Mouse (Mus musculus) CH12.LX (cell line): ENCODE results near the gene Gm45337. TPM values are rescaled to one million over a fixed set of nuclear protein-coding genes. Genes with fewer than 3 reads are reported as not detected.

Experiments used
- DNase-seq: peaks from one replicate; pipeline ENCODE4 v3.0.0-alpha.2; 2013; ENCODE audit errors: extremely low read depth
- H3K27ac ChIP-seq: 2 replicates; pipeline ENCODE4 v1.5.1; 2012; ENCODE audit warnings: low read depth, mild to moderate bottlenecking, control low read depth, moderate library complexity; ENCODE audit not compliant: insufficient read depth
- H3K27me3 ChIP-seq: replicated peaks from 2 replicates; pipeline ENCODE3; 2012; ENCODE audit warnings: inconsistent platforms
- H3K36me3 ChIP-seq, 2 experiments: replicated peaks in 1 of 2; 2 replicates each; pipeline versions ENCODE3 to v1.6.1; 2012; ENCODE audit warnings: inconsistent platforms in 1 of 2, low read length in 1 of 2, mild to moderate bottlenecking in 1 of 2, mixed read lengths in 1 of 2, moderate library complexity in 1 of 2; ENCODE audit not compliant: control insufficient read depth in 1 of 2, insufficient read depth in 1 of 2
- H3K4me1 ChIP-seq, 2 experiments: 2 replicates each; pipeline ENCODE4 v1.6.1; 2012; ENCODE audit warnings: inconsistent platforms in 1 of 2, moderate library complexity in 1 of 2; ENCODE audit not compliant: insufficient read depth in 2 of 2, control insufficient read depth in 1 of 2
- H3K4me2 ChIP-seq: 2 replicates; pipeline ENCODE4 v1.6.1; 2012; ENCODE audit warnings: low read depth, mild to moderate bottlenecking, control low read depth; ENCODE audit not compliant: poor library complexity, insufficient read depth, severe bottlenecking
- H3K4me3 ChIP-seq, 3 experiments: fragments of 150-350 bp in 1 of 3; sonication (generic) in 1 of 3; replicated peaks in 1 of 3; 2 replicates each; pipeline versions ENCODE3 to v1.5.1; 2011 to 2012; ENCODE audit warnings: low read depth in 2 of 3, low read length in 2 of 3, mild to moderate bottlenecking in 2 of 3, moderate library complexity in 2 of 3, control low read depth in 1 of 3, improper control_type of control experiment in 1 of 3, inconsistent platforms in 1 of 3, mixed read lengths in 1 of 3; ENCODE audit not compliant: poor library complexity in 1 of 3
- H3K79me2 ChIP-seq: replicated peaks from 2 replicates; pipeline ENCODE4 v1.6.1; 2012; ENCODE audit warnings: mild to moderate bottlenecking, moderate library complexity; ENCODE audit not compliant: control insufficient read depth, poor library complexity, insufficient read depth, severe bottlenecking; ENCODE audit errors: extremely low read depth
- H3K9ac ChIP-seq: 2 replicates; pipeline ENCODE4 v1.6.1; 2012; ENCODE audit warnings: low read depth, mild to moderate bottlenecking, control low read depth, moderate library complexity; ENCODE audit not compliant: insufficient read depth
- H3K9me3 ChIP-seq: replicated peaks from 2 replicates; pipeline ENCODE3; 2012; ENCODE audit warnings: low read length, inconsistent platforms, mixed read lengths
- CTCF ChIP-seq, 2 experiments: IDR thresholded peaks in 1 of 2; conservative IDR thresholded peaks in 1 of 2; 2 replicates each; pipeline ENCODE4 v1.5.1; 2011 to 2012; ENCODE audit warnings: low read depth in 2 of 2, low read length in 2 of 2, improper control_type of control experiment in 1 of 2, inconsistent platforms in 1 of 2, mild to moderate bottlenecking in 1 of 2, moderate library complexity in 1 of 2
- ELF1 ChIP-seq: IDR thresholded peaks from 2 replicates; pipeline ENCODE4 v1.6.1; 2014; ENCODE audit warnings: low read depth, mild to moderate bottlenecking, inconsistent platforms, low read length, improper control_type of control experiment
- EP300 ChIP-seq: IDR thresholded peaks from 2 replicates; pipeline ENCODE4 v1.6.1; 2011; ENCODE audit warnings: low read length, improper control_type of control experiment
- ETS1 ChIP-seq: conservative IDR thresholded peaks from 2 replicates; pipeline ENCODE4 v1.6.1; 2012; ENCODE audit warnings: low read depth, mild to moderate bottlenecking, inconsistent platforms, low read length, improper control_type of control experiment, moderate library complexity
- GABPA ChIP-seq: IDR thresholded peaks from 2 replicates; pipeline ENCODE4 v1.6.1; 2012; ENCODE audit warnings: low read depth, low read length, improper control_type of control experiment, inconsistent platforms; ENCODE audit not compliant: insufficient replicate concordance
- HCFC1 ChIP-seq: IDR thresholded peaks from 2 replicates; pipeline ENCODE4 v1.6.1; 2012; ENCODE audit warnings: low read depth, mild to moderate bottlenecking, inconsistent platforms, low read length, improper control_type of control experiment
- JUN ChIP-seq: IDR thresholded peaks from 2 replicates; pipeline ENCODE4 v1.6.1; 2011; ENCODE audit warnings: low read depth, mild to moderate bottlenecking, low read length, improper control_type of control experiment, moderate library complexity; ENCODE audit not compliant: insufficient read depth
- JUND ChIP-seq: conservative IDR thresholded peaks from 2 replicates; pipeline ENCODE4 v1.6.1; 2011; ENCODE audit warnings: low read depth, low read length, improper control_type of control experiment
- KAT2A ChIP-seq: IDR thresholded peaks from 2 replicates; pipeline ENCODE4 v1.6.1; 2012; ENCODE audit warnings: low read length, improper control_type of control experiment, inconsistent platforms; ENCODE audit not compliant: insufficient replicate concordance
- MAZ ChIP-seq: IDR thresholded peaks from 2 replicates; pipeline ENCODE4 v1.6.1; 2012; ENCODE audit warnings: low read depth, mild to moderate bottlenecking, inconsistent platforms, low read length, improper control_type of control experiment, moderate library complexity
- MEF2A ChIP-seq: IDR thresholded peaks from 2 replicates; pipeline ENCODE4 v1.6.1; 2014; ENCODE audit warnings: low read depth, mild to moderate bottlenecking, inconsistent platforms, low read length, improper control_type of control experiment, borderline replicate concordance
- MXI1 ChIP-seq: IDR thresholded peaks from 2 replicates; pipeline ENCODE4 v1.6.1; 2011; ENCODE audit warnings: mild to moderate bottlenecking, low read depth, low read length, improper control_type of control experiment
- POLR2A ChIP-seq: IDR thresholded peaks from 2 replicates; pipeline ENCODE4 v1.6.1; 2011; ENCODE audit warnings: low read depth, mild to moderate bottlenecking, improper control_type of control experiment, low read length
- SMC3 ChIP-seq: IDR thresholded peaks from 2 replicates; pipeline ENCODE4 v1.6.1; 2011; ENCODE audit warnings: low read depth, low read length, improper control_type of control experiment
- TBP ChIP-seq: conservative IDR thresholded peaks from 2 replicates; pipeline ENCODE4 v1.6.1; 2011; ENCODE audit warnings: low read depth, low read length, improper control_type of control experiment
- USF1 ChIP-seq: IDR thresholded peaks from 2 replicates; pipeline ENCODE4 v1.6.1; 2014; ENCODE audit warnings: low read depth, mild to moderate bottlenecking, inconsistent platforms, low read length, improper control_type of control experiment
- ZKSCAN1 ChIP-seq: IDR thresholded peaks from 2 replicates; pipeline ENCODE4 v1.6.1; 2012; ENCODE audit warnings: low read depth, inconsistent platforms, low read length, improper control_type of control experiment, borderline replicate concordance
- ZMIZ1 ChIP-seq: IDR thresholded peaks from 2 replicates; pipeline ENCODE4 v1.6.1; 2012; ENCODE audit warnings: low read depth, mild to moderate bottlenecking, inconsistent platforms, low read length, improper control_type of control experiment
- ZNF384 ChIP-seq: IDR thresholded peaks from 2 replicates; pipeline ENCODE4 v1.6.1; 2012; ENCODE audit warnings: low read depth, low read length, improper control_type of control experiment, inconsistent platforms
- dilution Hi-C: fragments of 300-500 bp; cut with MboI; formaldehyde crosslinking; loops from 2 replicates; pipeline ENCODE4 v1.14.3; 2020; ENCODE audit warnings: low sequenced_read_pairs; ENCODE audit not compliant: extremely low pct_unique_long_range_greater_than_20kb, extremely low pct_ligation_motif_present
- in situ Hi-C: fragments of 300-500 bp; cut with MboI; formaldehyde crosslinking; loops from 3 replicates; pipeline ENCODE4 v1.14.3; 2019; ENCODE audit warnings: low sequenced_read_pairs, low pct_ligation_motif_present, low pct_unique_long_range_greater_than_20kb, mixed read lengths
- polyA plus RNA-seq: library from polyadenylated mRNA; unstranded; fragments of >175 nt; gene quantifications from 2 replicates; pipeline ENCODE4 v1.2.1, GENCODE M21; 2012; ENCODE audit warnings: low read depth; ENCODE audit not compliant: insufficient read length
- total RNA-seq, 2 experiments: library from RNA; depleted of rRNA; stranded (reverse); fragments of 300-350 nt in 1 of 2; fragments of >200 nt in 1 of 2; gene quantifications; 2 replicates each; pipeline ENCODE4 v1.2.3; 2012 to 2014

Gm45337 gene
- total and polyA plus RNA-seq, 3 experiments: not detected

- TF ChIP-seq ZKSCAN1: no peak
Observed at GRCm38 (mm10) chr7:142097776-142098175, 46.6 kb downstream of the Gm45337 start (continued).

- peaks cover 5 to 19% of the 10 kb centered on the region in 2 experiments; a peak in 3 of 4 replicates for H3K4me1 ChIP-seq
- H3K4me3 ChIP-seq: no peak overlapping the region
- H3K4me2 ChIP-seq: no peak overlapping the region
- H3K9ac ChIP-seq: no peak overlapping the region
- no peaks in the 10 kb centered on the region for H3K36me3 ChIP-seq
- TF ChIP-seq MAZ: no peak
- no peak for TF ChIP-seq EP300
- TF ChIP-seq KAT2A: no peak
- TF ChIP-seq ZNF384: no peak
- no peak overlapping the region for H3K27ac ChIP-seq
- H3K79me2 ChIP-seq: no peaks in the 10 kb centered on the region
- H3K9me3 ChIP-seq: no peaks in the 10 kb centered on the region
- dilution Hi-C loops (no loop called here), in situ Hi-C loops (no loop called here)
- no peak for DNase-seq
- peaks cover 94% of the 10 kb centered on the region for H3K27me3 ChIP-seq
Observed at GRCm38 (mm10) chr7:142096701-142097100, 47.7 kb downstream of the Gm45337 start.

DNA sequence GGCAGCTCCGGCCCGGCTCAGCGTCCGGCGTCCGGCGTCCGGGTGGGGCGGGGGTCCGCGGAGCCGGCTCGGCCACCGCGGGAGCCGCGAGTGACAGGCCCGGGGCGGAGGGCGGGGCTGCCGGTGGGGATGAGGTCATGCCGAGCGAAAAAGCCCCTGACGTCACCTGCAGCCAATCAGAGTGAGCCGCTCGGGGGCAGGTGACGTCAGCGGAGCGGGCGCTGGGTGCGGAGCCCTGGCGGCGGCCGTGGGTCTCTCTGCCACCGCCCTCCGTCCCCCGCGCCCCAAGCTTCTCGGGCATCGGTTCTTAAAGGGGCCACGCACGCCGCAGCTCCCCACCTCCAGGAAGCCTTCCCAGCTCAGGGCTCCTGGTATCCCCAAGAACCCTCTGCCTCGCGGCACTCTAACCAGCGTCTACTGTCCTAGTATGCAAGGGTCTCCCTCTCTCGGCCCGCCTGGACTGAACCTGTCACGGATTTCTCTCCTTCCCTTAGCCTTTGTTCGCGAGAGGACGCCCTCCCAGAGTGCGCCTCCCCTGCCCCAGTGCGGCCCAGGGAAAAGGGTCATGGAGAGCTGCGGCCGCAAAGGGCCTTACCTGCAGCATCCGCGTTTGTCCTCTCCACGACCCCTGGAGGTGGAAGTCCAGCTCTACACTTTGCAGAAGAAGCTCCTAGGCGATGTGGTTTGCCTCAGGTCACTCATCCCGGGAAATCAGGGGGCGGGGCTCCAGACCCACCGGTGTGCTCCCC, 49.0 kb downstream of the Gm45337 start, which contains the start of gene Dusp8:
Dusp8 (minus strand) TSS at position 661 of the 749 bp plus-strand sequence.
- Histone ChIP-seq H3K9me3 (no peaks in the 10 kb centered on the region), H3K4me2 (peak within 1 kb of the TSS; percentile 92), H3K79me2 (no peaks in the 10 kb centered on the region), H3K4me3 (peak within 1 kb of the TSS; percentile 51 to 78 (median 57)), H3K36me3 (no peaks in the 10 kb centered on the region), H3K4me1 (peaks cover 5 to 19% of the 10 kb centered on the region in 2 experiments; a peak in 3 of 4 replicates), H3K9ac (peak within 1 kb of the TSS; percentile 60), H3K27ac (no peak within 1 kb of the TSS), H3K27me3 (peaks cover 94% of the 10 kb centered on the region)
- dilution Hi-C loops: no loop called here
- peak in 1 of 2 experiments; percentile 57; a peak in 2 of 4 replicates for TF ChIP-seq CTCF (conservative IDR thresholded peaks at IDR 0.05 in 1 of 2, IDR thresholded peaks at IDR 0.05 in 1 of 2; ENCODE audit: low read depth in 2 of 2, low read length in 2 of 2)
- 0 out of 2 replicates have a peak, but pooled peaks have one; percentile 35 for TF ChIP-seq ZMIZ1
- peak; percentile 60 for TF ChIP-seq POLR2A
- peak; percentile 9 for TF ChIP-seq USF1
- TF ChIP-seq ZKSCAN1: no peak
- TF ChIP-seq SMC3: peak; percentile 47
- peak; percentile 26; the same call in 1 of the 2 replicates for TF ChIP-seq ETS1
- TF ChIP-seq MXI1: peak; percentile 22; the same call in 1 of the 2 replicates
- TF ChIP-seq JUND: peak; percentile 70
- TF ChIP-seq HCFC1: no peak
- no peak for TF ChIP-seq GABPA
- no peak for TF ChIP-seq KAT2A
- peak; percentile 27; the same call in 1 of the 2 replicates for TF ChIP-seq ELF1
- TF ChIP-seq MEF2A: peak; percentile 99
- TF ChIP-seq MAZ: peak; percentile 62; the same call in 1 of the 2 replicates
- no peak for TF ChIP-seq TBP
- TF ChIP-seq JUN: peak; percentile 96
- DNase-seq: peak; percentile 78
- in situ Hi-C loops: no loop called here
